Mouse (Mus musculus): ENCODE results near the gene Gabarap.

The Gabarap gene

DNA sequence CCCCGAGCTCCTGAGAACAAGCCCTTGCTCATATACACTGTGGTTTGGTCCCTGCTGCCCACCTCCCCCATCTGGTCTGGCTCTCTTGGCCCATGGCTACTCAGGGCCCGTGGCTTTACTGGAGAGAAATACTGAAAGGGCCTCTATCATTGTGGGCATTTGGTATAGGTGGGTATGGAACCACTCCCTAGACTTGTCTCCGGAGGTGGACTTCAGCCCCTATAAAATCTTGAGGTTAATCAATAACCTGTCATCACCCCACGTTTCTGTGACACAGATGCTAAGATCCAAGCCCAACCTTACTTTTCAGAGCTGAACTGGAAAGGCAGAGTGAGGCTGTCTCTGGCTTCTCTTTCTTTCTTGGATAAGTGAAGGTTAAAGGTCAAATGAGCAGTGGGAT, 22.1 kb upstream of the Gabarap start:
- in situ Hi-C loops (cut with MboI, MseI), result no loop called here

- in situ Hi-C loops (cut with MboI, MseI), result no loop called here
Measured at GRCm38 (mm10) chr11:69970222-69970621, 20.7 kb upstream of the Gabarap start.

GRCm38 (mm10) chr11:69970775-69971174, 20.2 kb upstream of the Gabarap start:
- in situ Hi-C loops (cut with MboI, MseI), result no loop called here

GRCm38 (mm10) chr11:69974907-69975306, 16.0 kb upstream of the Gabarap start:
- in situ Hi-C loops (cut with MboI, MseI), result no loop called here

DNA sequence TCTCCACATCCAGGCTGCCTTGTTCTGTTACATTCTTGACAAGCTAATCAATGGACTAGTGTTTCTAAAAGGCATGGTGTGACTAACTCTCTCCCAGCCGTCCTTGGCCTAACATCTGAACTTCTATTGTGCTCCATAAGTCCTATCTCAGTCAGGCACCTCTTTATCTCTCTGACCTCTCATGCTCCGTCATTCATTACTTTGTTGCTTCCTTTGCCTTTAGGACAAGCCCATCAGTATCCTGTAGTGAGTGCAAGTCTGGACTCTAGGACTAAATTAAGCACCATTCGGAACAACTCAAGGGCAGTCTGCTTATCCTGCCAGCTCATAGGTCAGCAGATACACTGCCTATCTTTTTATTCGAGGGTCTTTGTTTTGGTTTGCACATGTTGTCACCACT, 14.7 kb upstream of the Gabarap start:
- in situ Hi-C loops (cut with MboI, MseI), result no loop called here

GRCm38 (mm10) chr11:69979827-69980195, 11.1 kb upstream of the Gabarap start:
- in situ Hi-C loops (cut with MboI, MseI), result loop anchor here (10.0 kb wide), 2 partner anchors 565 to 885 kb away; partner anchors contain the start of genes Kdm6b and Per1

GRCm38 (mm10) chr11:69980196-69981140, 10.5 kb upstream of the Gabarap start:
- in situ Hi-C loops (cut with MboI, MseI), result loop anchor here (10.0 kb wide), 2 partner anchors 566 to 886 kb away; partner anchors contain the start of genes Kdm6b and Per1

GRCm38 (mm10) chr11:69981141-69981762, 9.7 kb upstream of the Gabarap start, which contains the start of gene Ctdnep1:
Gene Ctdnep1 (plus strand): TSS chr11:69981156.
- in situ Hi-C loops (cut with MboI, MseI), result loop anchor here (10.0 kb wide), 2 partner anchors 566 to 886 kb away; partner anchors contain the start of genes Kdm6b and Per1

DNA sequence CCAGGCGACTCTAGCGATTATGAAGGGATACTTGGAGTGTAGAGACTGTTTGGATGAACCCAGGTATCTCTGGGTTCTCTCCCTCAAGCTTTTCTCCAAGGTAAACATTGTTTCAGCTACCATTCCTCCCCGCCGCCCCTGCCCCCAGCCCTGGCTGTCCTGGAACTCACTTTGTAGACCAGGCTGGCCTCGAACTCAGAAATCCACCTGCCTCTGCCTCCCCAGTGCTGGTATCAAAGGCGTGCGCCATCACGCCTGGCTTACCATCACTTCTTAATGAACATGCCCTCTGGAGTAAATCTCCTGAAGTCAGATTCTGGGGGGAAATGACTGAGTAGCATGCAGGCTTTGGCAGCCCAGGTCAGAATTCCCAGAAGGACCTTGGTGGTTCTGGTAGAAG, 8.7 kb upstream of the Gabarap start, which contains the start of gene Elp5:
Elp5 (minus strand) TSS at position 293 of the 400 bp plus-strand sequence.
- in situ Hi-C loops (cut with MboI, MseI), result loop anchor here (10.0 kb wide), 2 partner anchors 567 to 887 kb away; partner anchors contain the start of genes Kdm6b and Per1

GRCm38 (mm10) chr11:69982877-69983276, 8.1 kb upstream of the Gabarap start:
- in situ Hi-C loops (cut with MboI, MseI), result loop anchor here (10.0 kb wide), 2 partner anchors 568 to 888 kb away; partner anchors contain the start of genes Kdm6b and Per1

DNA sequence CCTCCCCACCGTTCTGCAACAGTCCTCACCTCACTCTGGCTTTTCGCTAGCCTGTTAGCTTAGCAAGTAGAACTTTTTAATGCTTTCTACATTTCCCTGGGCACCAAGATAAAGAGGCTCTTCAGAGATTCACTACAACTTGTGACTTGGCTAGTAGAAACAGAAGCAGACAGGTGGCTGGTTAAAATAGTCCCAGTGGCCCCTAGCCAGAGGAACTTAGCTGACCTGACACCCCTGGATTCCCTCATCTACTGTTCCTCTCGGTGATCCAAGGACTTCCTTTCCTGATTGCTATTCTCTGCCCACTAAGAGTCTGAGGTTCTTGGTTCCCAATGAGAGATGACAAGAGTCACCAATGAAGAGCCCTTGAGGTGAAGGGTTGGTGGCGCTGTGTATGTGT, 7.6 kb upstream of the Gabarap start:
- in situ Hi-C loops (cut with MboI, MseI), result loop anchor here (10.0 kb wide), 2 partner anchors 569 to 889 kb away; partner anchors contain the start of genes Kdm6b and Per1

- in situ Hi-C loops (cut with MboI, MseI), result loop anchor here (10.0 kb wide), 2 partner anchors 570 to 890 kb away; partner anchors contain the start of genes Kdm6b and Per1
Measured at GRCm38 (mm10) chr11:69984431-69984830, 6.5 kb upstream of the Gabarap start.

DNA sequence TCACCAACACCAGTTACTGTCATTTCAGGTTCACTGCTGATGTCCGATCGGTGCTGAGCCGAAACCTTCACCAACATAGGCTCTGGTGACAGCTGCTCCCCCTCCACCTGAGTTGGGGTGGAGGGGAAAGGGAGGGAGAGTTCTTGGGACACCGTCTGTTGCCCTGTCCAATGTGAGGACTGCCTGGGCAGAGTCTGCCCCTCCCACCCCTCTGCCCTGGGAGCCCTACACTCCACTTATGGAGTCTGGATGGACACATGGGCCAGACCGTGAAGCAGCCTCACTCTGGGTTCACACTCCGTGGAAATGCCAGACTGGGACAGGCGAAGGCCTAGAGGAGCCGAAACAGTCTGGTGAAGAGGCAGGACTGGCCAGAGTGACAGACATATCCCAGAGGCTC, 994 bp upstream of the Gabarap start:
- in situ Hi-C loops (cut with MboI, MseI), result loop anchor here (10.0 kb wide), 2 partner anchors 575 to 895 kb away; partner anchors contain the start of genes Kdm6b and Per1

DNA sequence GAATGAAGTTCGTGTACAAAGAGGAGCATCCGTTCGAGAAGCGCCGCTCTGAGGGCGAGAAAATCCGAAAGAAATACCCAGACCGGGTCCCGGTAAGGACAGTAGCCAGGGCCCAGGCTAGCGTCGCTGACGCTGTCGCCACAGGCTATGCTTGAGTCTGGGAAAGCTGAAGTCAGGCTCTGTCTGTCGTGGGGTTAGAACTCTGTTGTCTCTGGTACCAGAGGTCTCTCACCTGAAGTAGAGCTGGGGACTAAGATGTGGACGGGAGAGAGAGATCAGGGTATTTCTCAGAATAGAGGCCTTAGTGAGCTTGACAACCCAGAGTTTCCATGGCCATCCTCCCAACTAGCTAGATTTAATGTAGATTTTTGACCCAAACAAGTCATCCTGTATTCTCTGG, 768 bp downstream of the Gabarap start:
- in situ Hi-C loops (cut with MboI, MseI), result no loop called here

GRCm38 (mm10) chr11:69992396-69992795, 1.5 kb downstream of the Gabarap start:
- in situ Hi-C loops (cut with MboI, MseI), result no loop called here

- in situ Hi-C loops (cut with MboI, MseI), result no loop called here
Measured at GRCm38 (mm10) chr11:69992932-69993331, 2.0 kb downstream of the Gabarap start.

DNA sequence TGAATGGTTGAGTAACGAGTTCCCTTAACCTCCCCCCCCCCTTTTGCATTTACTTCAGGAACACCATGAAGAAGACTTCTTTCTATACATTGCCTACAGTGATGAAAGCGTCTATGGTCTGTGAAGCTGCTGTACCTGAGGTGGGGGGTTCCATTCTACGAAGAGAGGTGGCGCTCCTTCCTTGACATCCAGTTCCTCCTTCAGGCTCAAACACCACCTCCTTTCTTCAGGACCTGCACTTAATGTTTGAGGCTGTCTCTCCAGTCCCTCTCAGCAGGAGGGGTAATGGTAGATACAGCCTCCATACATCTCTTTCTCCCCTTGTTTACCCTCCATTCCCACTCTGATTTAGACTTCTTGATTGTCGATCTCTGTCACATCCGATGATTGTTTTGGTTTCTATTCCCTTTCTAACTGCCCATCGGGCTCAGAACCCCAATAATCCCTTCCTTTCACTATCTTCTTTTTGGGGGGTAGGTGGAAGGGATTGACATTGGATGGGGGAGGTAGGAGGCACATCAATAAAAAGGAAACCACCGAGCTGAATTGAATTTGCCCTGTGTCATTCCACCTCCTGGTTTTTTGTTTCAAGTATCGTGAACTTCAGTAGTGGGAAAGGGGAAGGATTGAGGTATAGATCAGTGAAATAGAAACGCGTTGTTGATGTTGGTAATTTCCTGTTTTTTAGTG, 3.6 kb downstream of the Gabarap start:
- in situ Hi-C loops (cut with MboI, MseI), result no loop called here

- in situ Hi-C loops (cut with MboI, MseI), result no loop called here
Measured at GRCm38 (mm10) chr11:69995391-69995960, 4.5 kb downstream of the Gabarap start, which contains the start of gene Phf23. Gene Phf23 (plus strand): TSS chr11:69995777.

DNA sequence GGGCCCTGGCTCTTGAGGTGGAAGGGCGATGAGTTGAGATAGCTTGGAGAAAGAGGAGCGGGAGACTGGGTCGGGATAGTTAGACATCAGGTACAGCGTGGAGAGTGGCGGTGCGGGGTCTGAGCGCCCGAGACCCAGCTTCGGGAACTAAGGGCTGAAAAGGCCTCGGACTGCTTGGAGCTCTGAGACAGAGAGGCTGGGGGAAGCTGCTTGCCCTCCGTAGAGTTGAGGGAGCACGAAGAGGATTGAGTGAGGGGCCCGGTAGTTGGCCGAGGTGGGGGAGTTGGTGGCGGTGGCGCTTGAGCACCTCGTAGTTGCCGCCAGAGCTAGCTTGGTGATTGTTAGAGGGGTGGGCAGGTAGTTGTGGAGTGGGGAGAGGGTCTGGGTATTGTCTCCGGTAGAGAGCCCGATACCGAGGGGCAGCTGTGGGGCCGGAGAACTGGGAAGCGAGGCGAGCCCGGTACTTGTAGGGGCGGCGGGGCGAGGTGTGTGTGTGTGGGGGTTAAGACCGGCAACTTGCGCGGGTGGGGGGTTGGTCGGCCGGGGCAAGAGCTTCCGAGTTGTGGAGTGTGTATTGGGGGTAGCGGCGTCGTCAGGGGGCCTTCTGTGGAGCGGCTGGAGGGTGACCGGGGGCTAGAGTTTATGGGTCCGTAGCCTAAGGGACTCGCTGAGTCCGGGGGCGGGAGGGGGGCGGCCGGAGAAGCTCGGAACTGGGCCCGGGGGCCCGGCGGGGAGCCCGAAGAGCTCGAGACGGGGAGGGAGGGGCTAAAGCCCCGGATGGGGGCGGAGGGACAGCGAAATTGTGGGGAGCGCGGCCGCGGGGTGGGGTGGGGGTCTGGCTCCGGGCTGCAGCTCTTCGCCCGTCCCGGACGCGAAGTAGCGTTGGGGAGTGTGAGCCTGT, 5.5 kb downstream of the Gabarap start:
- in situ Hi-C loops (cut with MboI, MseI), result no loop called here

DNA sequence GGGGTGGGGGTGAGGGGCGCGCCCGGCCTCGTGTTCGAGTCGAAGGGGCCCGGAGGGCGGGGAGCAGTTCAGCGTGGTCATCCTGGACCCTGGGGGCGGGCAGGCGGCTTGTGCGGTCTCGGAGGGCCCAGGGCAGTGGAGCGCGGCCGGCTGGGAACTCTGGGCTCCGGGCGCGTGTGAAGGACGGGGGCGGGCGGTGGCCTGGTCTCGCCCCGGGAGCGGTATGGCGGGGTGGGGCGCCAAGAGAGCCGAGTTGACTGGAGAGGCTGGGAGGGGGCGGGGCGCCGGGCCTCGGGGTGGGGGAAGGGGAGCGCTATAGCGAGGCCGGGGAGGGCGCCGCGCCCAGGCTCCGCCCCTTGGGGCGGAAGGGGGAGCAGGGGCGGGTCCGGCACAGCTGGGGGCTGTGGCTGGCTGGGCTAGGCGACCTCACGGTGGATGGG, 6.1 kb downstream of the Gabarap start:
- in situ Hi-C loops (cut with MboI, MseI), result no loop called here
